In the genomic region with DNA sequence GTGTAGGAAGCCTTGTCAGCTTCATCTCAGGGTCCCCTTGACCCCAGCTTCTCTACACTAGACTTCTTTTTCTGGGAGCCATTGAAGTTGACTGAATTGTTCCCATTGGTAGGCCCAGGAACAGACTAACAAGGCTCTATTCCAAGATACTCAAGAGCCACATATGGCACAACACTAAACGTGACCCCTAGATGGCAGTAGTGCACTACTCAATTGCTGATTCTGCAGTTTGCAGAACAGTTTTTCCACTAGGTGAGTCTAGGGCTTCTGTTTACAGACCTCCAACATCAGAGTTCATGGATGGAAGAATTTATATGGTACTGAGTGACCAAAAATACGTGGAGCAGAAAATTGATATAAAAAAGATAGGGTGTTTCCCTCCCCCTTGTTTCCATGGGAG, we compare ENCODE assay signal across 7 mouse cellular contexts.
A peak's percentile ranks its signal among the peaks of the same experiment; 100 is the strongest.
DNase-seq lines count a peak whose midpoint lies in the region.

No protein-coding gene starts in this region.

- DNase-seq in 416B (ENCODE audit: low read depth): peak; percentile 1
- DNase-seq in ES-CJ7 (ENCODE audit: low read depth, low spot score): peak; percentile 57
- DNase-seq in MN1 (ENCODE audit: low spot score): peak; percentile 5
- DNase-seq in WW6 (ENCODE audit: low read depth, low spot score): peak; percentile 13
- DNase-seq in kidney, adult 18-20 months: peak; percentile 5
- peak; percentile 19 for DNase-seq in kidney, adult 9 months
- peak; percentile 3 for DNase-seq in retina, adult 2 months (ENCODE audit: low read depth, low spot score)

Comparison
In these comparisons a context has a peak if more than half of its experiments do, and no peak if none do; other contexts are left out.
1. Peak in every context shown above with its lines: DNase-seq.
2. DNase-seq: peak in every context shown above with its lines; median percentile 57 in ES-CJ7; 19 in kidney, adult 9 months; 13 in WW6; 5 in MN1; 5 in kidney, adult 18-20 months; 3 in retina, adult 2 months; 1 in 416B.